Mouse (Mus musculus) B cell, adult 2 months (primary cell): ENCODE results near the gene Slc1a2.

ENCODE experiments used
- DNase-seq, 2 experiments: peaks; one replicate each; pipeline ENCODE4 v3.0.0; 2022

The Slc1a2 gene

GRCm38 (mm10) chr2:102827841-102828240 lies 169.4 kb downstream of the Slc1a2 start:
- DNase-seq, result no peak

GRCm38 (mm10) chr2:102828381-102828780 lies 169.9 kb downstream of the Slc1a2 start:
- DNase-seq, result no peak

GRCm38 (mm10) chr2:102829201-102829600 lies 170.7 kb downstream of the Slc1a2 start:
- peak; percentile 84 to 86 for DNase-seq

- DNase-seq, result no peak
Observed at GRCm38 (mm10) chr2:102831547-102831946, 173.1 kb downstream of the Slc1a2 start.

- DNase-seq, result no peak
Observed at GRCm38 (mm10) chr2:102838179-102838578, 179.7 kb downstream of the Slc1a2 start.
